Mouse (Mus musculus): ENCODE measurements around the gene Pla2g2f.

Gene Pla2g2f

DNA sequence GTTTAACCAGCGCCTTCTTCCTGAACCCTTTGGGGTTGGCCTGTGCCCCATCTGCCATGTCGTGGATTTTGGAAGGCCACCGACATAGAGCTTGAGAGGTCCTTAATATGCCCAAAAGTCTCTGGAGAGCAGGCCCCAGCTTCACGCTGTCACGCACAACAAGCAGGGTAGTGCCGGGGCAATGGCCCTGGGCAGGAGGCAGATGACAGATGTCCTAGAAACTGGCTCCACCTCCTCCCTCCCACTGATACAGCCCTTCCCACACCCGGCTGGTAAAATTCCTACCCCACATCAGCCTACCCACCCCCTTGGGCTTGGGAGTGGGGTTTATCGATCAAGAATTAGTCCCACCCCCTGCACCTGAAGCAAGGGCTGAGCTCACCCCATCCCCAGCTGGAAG is at the start of gene Pla2g2f:
Gene Pla2g2f, minus strand, starts transcription at position 211 of the 400 bp plus-strand sequence.
- no peak for DNase-seq (ENCODE audit: extremely low read depth, low read depth)

GRCm38 (mm10) chr4:138806920-138807541 is 49.6 kb upstream of the Pla2g2f start:
- DNase-seq (ENCODE audit: extremely low read depth, low read depth): no peak

- no peak for DNase-seq (ENCODE audit: extremely low read depth, low read depth)
Measured at GRCm38 (mm10) chr4:138806160-138806559, 48.7 kb upstream of the Pla2g2f start.

- no peak for DNase-seq (ENCODE audit: extremely low read depth, low read depth)
Measured at GRCm38 (mm10) chr4:138805248-138805647, 47.8 kb upstream of the Pla2g2f start.

DNA sequence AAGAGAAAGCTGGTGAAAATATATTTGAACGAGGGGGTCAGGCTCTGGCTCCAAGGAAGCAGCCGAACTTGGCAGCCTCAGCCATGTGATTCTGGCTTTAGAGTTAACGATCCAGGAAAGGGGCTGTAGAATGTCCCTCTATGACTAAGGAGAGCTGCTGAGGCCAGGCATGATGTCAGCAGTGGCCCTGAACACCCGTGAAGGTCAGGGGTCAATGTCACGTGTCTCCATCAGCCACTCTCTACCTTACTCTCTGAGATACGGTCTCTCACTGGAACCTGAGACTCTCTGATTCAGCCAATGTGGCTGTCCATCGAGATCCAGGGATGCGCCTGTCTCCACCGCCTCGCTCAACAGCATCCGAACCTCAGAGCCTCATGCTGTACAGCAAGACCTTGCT is 45.5 kb upstream of the Pla2g2f start:
- DNase-seq (ENCODE audit: extremely low read depth, low read depth): no peak

DNA sequence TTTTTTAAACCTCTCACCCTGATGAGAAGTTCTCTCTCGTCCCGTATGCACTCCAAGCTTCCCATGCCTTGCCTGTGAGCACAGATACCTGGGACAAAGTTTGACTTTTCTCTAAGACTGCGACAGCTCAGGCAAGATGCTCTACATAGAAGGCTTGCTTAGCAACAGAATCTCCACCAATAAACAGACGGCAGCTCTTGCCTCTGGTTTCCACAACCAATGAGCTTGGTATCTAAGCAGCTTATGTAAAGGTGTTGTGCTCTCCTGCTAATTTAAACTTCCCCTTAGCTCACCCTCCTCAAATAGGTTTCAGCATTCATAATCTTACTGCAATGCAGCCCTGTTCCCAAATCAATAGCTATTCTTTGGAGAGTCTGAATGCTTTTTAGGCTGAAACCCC is 44.2 kb upstream of the Pla2g2f start:
- DNase-seq (ENCODE audit: extremely low read depth, low read depth): no peak

GRCm38 (mm10) chr4:138800134-138800744 is 42.8 kb upstream of the Pla2g2f start:
- no peak for DNase-seq (ENCODE audit: extremely low read depth, low read depth)

DNA sequence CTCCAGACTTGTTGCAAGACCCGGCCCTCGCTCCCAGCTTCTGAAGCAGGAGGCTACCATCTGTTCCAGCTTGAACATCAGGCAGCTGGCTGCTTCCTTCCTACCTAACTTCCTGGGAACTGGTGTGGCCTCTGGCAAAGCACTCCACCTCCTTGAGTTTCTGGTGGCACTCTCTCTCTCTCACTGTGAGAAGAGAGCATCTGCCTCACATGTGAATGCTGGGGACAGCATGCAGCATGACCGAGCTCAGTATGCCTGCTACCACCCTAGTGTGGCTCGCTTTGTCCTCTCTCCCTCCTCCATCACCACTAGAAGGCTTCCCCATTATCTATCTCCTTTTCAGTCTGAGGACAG is 39.8 kb upstream of the Pla2g2f start:
- no peak for DNase-seq (ENCODE audit: extremely low read depth, low read depth)

DNA sequence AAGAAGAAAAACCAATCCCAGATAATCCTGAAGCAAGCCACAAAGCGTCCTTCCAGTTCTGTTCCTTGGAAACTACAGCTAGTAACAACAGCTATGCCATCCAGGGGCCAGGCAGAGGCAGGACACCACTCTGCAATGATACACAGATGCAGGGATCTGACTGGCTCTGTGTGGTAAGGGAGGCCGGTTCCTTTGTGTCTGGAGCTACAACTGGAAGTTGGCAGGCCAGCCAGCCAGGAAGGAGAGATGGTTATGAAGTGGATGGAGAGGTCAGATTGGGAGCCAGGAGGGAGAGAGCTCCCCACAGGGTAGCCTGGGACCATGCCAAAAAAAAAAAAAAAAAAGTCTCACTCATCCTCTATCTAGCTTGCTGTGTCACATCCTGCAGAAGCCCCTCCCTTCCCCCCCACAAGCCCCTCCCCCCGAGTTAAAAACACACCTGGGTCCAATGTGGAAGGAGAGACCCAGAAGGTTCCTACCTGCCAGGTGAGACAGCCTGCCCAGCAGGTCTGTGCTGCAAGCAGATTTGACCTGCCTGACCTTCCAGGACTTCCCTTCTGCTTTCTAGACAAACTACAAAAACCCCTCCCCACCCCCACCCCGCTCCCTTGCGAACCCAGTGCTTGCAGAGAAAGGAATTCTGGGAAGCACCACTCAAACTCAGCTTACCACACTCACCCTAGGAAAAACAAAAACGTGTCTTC is 39.2 kb upstream of the Pla2g2f start:
- no peak for DNase-seq (ENCODE audit: extremely low read depth, low read depth)

GRCm38 (mm10) chr4:138794344-138794743 is 36.9 kb upstream of the Pla2g2f start:
- no peak for DNase-seq (ENCODE audit: extremely low read depth, low read depth)

DNA sequence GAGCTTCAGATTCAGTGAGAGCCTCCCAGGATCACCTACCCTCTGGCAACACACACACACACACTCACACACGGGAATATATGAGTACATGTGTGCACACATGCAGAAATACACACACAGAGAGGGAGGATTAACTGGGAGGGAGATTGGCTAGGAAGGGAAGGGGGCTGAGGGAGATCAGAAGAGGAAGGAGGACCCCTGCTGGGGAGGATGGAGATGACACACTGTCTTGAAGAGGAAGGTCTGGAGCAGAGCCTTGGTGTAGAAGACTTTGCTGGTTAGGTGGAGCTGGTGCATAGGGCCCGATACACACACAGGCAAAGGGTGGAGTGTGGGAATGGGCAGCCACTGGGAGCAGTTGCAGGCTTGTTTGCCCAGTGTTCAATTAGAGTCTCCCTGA is 35.9 kb upstream of the Pla2g2f start:
- no peak for DNase-seq (ENCODE audit: extremely low read depth, low read depth)

GRCm38 (mm10) chr4:138792599-138792998 is 35.2 kb upstream of the Pla2g2f start:
- no peak for DNase-seq (ENCODE audit: extremely low read depth, low read depth)

GRCm38 (mm10) chr4:138791452-138791851 is 34.0 kb upstream of the Pla2g2f start:
- no peak for DNase-seq (ENCODE audit: extremely low read depth, low read depth)

- no peak for DNase-seq (ENCODE audit: extremely low read depth, low read depth)
Measured at GRCm38 (mm10) chr4:138788381-138788780, 31.0 kb upstream of the Pla2g2f start.

- DNase-seq (ENCODE audit: extremely low read depth, low read depth): no peak
Measured at GRCm38 (mm10) chr4:138786141-138786540, 28.7 kb upstream of the Pla2g2f start.

DNA sequence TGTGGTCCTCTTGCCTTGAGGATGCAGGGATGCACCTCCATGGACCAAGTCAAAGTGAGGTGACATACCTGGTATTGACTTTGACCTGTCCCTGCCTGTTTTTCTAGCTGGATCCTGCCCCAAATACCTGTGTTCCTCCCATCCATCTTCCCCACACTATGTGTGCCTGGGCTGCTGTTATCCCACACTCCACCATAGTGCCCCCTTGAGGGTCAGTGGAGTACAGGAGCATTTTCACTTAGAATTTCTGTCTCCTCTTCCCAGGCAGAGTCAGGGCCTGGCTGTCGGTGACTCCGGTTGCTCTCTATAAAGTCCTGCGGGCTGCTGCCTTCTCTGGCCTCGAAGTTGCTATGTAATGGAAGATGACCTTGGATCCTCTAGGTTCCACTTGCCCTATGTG is 28.3 kb upstream of the Pla2g2f start:
- no peak for DNase-seq (ENCODE audit: extremely low read depth, low read depth)

DNA sequence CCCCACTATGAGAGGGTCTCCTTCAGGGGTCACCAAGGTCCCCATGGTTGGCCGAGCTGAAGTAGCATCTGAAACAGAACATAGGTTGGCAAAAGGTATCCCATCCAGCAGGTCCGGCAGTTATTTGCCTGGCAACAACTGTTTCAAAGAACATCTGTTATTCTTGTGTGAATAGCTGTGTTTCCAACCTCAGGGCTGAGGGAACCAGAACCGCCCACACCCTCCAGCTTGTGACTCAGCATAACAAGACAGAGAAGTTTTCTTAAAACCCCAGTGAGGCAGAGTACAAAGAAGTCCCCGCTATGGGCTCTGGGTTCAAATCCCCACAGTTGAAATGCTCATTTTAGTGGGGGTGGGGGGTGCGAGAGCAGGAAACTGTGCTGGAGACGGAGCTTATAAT is 24.7 kb upstream of the Pla2g2f start:
- no peak for DNase-seq (ENCODE audit: extremely low read depth, low read depth)

DNA sequence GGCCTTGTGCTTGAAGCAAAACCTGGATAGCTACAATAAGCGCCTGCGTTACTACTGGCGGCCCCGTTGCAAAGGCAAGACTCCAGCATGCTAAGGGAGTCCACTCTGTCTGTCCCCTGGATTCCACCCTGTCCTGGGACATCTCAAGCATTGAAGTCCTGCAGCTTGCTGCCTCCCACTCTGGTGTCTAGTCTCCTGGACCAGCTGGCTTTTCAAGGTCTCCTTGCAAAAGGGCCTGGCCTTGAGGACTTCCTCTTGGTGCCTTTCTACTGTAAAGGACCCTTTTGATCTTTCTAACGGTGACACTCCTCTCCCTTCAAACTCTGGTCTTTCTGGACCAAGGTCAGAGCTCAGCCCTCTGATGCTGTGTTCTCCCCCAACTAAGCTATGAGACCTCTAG is 22.9 kb upstream of the Pla2g2f start:
- no peak for DNase-seq (ENCODE audit: extremely low read depth, low read depth)

DNA sequence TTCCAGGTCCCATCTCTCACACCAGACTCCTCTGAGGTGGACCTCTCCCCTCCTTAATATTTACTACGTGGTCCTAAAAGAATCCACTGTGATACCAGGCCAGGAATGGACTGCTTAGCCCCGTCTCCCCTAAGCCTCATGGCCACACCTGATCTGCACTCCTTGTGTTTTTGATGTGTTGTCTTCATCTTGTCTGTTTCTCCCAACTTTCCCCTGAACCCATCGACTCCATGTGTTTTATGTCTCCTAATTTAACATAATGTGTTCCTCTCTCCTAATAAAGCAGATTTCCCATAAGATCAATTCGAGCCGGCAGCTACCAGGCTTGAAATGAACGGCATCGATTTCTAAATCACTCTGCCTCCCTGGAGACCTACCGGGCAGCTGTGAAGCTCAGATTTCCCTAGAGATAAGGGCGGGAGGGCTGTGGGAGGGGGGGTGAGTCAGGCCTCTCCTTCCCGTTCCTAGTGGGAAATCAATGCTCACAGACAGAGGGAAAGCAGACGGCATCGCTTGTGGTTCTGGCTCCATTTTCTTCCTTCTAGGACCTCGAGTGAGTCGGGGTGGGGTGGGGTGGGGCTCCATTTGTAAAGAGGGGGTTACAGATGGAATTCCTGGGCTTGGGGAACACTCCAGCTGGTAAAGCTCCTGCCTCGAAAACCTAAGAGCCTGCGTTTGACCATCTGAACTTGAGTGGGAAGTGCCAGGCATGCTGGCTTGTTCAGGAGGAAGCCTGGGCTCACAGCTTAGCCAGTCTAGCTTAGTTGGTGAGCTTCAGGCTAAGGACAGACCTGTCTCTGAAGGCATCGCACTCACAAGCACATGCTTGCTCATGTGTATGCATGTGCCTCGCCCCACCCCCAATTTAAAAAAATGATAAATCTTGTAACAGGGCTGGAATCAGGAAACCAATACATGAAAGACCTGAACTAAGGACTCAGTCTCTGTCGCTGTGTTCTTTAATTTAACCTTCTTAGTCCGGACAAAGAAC is 20.3 kb upstream of the Pla2g2f start:
- DNase-seq (ENCODE audit: extremely low read depth, low read depth): no peak

DNA sequence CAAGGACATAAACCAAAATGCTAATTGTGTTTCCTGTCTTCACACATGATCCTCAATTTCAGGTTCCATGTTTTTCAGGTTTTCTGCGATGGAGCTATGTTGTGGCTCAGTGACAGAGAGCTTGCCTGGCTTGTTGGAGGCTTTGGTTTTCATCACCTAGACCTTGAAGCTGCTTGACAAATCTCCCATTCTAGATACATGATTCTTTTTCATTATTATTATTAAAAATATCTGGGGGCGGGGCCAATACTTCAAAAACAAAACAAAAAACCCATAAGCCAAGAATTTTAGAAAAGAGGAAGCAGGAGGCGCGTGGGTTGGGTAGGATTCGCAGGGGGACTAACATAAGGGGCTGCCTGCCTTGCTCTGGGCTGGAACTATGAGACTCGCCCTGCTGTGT is 18.0 kb upstream of the Pla2g2f start, which contains the start of gene Pla2g2d:
Gene Pla2g2d, plus strand, starts transcription at position 301 of the 400 bp plus-strand sequence.
- DNase-seq (ENCODE audit: extremely low read depth, low read depth): no peak

- DNase-seq (ENCODE audit: extremely low read depth, low read depth): no peak
Measured at GRCm38 (mm10) chr4:138772386-138772785, 15.0 kb upstream of the Pla2g2f start.

DNA sequence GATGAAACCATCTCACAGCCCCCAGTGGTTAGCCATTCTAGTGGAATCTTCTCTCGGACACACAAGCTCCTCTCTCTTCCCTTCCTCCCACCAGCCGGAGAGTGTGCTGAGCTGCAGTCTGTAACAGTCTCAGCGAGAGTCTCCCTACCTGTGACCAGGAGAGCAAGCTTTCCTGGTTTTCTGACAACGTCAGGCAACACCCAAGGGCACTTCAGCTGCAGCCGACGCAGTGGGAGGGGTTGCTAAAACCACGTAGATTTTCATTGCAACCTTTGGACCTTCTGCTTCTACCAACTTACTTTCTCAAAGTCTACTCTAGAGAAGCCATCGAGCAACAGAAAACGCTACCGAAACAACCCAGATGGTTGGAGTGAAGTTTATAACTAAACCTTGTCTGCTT is 14.5 kb upstream of the Pla2g2f start:
- no peak for DNase-seq (ENCODE audit: extremely low read depth, low read depth)
